Mouse (Mus musculus): Measurements from ENCODE around the gene Fam98b. TPM values are rescaled to one million over a fixed set of nuclear protein-coding genes. Genes with fewer than 3 reads are reported as not detected.

Gene Fam98b
- polyA plus RNA-seq, 1 experiment from 2014 or later: 5.6 TPM

Other genes with a start within 250 kb of the Fam98b start
- gene Spred1, start 128.4 kb upstream of the Fam98b start, polyA plus RNA-seq (2015; fragmentation: Nextera tagmentation; extraction: Ambion mirVana): 2.6 and 2.7 TPM in 2 replicates
- gene Rasgrp1, start 93.3 kb downstream of the Fam98b start, polyA plus RNA-seq (2015; fragmentation: Nextera tagmentation; extraction: Ambion mirVana): 0.35 and 0.40 TPM in 2 replicates